Mouse (Mus musculus) brain, adult 2 months (tissue): ENCODE measurements around the gene Zfp865.
"Not testable (repeated sequence)": the region's sequence is repeated elsewhere in the genome, so short reads cannot be mapped to it uniquely, and the experiment has no call there.

ENCODE experiments used
- DNase-seq: peaks from one replicate; pipeline ENCODE4 v3.0.0; 2011; ENCODE audit warnings: low read depth, low spot score

The Zfp865 gene

DNA sequence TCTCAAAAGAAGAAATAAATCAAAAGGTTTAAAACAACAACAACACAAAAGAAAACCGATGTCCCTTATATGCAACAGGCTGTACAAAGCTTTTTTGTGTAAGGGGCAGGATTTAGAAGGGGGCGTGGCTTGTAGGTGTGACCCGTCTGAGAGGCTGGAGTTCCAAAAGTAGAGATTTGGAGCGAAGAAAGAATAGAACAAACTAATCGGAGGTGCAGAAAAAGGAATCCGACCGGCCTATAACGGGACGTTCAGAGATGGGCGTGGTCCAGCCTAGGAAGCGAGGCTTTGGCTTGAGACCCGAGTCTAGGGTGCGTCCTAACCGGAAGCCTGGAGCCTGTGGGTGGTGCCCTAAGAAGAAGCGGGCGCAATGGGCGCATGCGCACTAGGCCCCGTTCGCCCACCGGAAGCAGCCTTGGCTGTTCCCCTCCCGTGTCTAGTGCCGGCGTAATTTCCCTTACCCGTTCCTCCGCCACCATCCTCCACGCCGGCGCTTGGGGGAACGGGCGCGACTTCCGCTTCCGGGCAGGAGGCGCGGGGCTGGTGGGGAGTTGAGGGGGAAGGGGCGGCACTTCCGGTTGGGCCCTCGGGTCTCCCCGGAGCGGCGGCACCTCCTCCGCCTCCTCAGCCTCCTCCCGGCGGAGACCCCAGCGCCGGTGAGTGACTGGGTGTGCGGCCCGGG is at the start of gene Zfp865, which contains the start of gene Ccdc106:
Gene Zfp865, plus strand, starts transcription at position 377 of the 682 bp plus-strand sequence.
Gene Ccdc106, plus strand, starts transcription at position 554 of the 682 bp plus-strand sequence.
- DNase-seq = peak; percentile 100

DNA sequence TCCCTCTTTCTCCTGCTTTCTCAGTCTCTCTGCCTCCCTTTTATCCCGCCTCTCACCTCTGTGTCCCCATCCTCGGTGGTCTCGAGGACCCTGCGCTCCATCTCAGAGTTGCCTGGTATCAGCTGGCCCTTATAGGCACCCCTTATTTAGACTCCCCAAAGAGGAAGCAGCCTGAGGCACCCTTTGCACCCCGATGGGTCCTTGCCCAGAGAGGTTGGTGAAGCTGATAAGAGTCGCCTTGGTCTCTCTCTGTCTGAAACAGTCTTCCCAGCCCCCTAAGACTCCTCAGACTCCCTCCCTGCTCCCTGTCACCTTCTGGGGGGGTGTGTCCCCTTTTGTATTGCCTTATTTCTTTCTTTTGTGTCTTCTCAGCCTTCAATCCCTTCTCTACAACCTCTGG is 49.1 kb upstream of the Zfp865 start, which contains the start of gene Sbk3:
Gene Sbk3, minus strand, starts transcription at position 101 of the 400 bp plus-strand sequence.
- DNase-seq = no peak

GRCm38 (mm10) chr7:4971710-4972109 is 48.5 kb upstream of the Zfp865 start:
- no peak for DNase-seq

DNA sequence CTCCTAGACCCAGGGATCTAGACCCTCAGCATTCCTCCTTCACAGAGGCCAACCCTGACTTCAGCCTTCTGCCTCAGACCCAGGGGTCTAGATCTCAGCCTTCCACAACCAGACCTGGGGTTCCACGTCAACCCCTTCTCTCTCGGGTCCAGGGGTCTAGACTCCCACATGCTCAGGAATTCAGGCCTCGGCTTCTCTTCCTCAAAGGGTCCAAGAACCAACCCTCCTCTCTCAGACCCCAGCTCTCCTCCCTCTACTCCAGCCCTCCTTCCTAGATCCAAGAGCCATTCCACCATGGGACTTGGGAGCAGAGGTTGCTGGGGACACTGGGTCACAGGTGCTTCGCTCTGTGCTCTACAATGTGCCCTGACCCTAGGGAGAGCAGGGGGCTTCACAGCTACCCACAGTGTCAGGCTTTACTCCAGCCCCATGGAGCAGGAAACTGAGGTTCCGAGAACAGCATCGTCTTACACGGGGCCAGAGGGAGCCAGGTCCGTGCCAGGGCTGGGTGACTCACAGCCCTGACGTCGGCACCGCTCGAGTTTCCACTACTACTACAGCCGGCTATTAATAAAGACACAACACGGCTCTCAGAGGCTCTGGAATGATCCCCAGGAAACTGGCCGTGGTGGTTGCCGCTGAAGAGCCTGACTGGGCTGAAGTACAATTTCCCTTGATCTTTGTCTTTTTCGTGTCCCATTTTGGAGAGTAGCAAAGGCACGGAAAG is 47.7 kb upstream of the Zfp865 start:
- DNase-seq = peak; percentile 37

- DNase-seq = no peak
These were observed 44.7 kb upstream of the Zfp865 start for GRCm38 (mm10) chr7:4975455-4975854.

DNA sequence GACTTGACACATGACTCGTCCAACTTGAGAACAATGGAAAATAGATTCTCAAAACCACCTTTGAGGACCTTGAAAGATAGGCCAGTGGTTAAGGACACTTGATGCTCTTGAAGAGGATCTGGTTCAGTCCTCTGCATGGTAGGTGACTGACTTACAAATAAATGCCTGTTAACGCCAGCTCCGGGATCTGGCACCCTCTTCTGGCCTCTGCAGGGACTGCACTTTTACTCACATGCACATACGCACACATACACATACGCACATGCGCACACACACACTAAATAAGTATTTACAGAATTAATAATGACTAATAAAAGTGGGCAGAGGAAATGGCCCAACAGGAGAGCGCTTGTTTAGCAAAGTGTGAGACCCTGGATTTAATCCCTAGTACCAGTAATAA is 43.3 kb upstream of the Zfp865 start:
- no peak for DNase-seq

- no peak for DNase-seq
These were observed 31.9 kb upstream of the Zfp865 start for GRCm38 (mm10) chr7:4988250-4988649.

DNA sequence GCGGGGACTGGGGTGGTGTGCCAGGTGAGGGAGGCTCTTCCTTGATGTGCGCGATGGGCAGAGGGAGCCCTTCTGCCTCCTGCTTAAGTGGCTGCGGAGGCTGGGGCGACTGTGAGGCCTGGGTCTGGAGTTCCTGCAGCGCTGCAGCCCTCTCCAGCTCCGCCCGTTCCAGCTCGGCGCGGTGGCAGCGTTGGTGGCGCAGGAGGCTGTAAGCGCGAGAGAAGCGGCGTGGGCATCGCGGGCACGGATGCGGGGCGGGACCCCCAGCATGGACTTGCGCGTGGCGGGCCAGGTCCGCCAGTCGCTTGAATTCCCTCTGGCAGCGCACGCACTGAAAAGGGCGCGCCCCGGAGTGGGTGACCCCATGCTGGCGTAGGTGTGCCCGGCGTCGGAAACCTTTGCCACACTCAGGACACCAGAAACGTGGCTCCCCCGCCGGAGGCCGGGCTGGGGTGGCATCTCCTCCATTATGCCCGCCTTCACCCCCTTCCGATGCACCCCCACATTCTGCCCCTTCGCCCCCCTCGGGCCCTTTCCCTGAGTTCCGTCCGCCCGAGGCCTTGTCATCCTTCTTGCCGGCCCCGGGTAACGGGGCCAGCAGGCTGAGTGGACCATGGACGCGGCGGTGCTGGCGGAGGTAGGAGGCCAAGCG is 26.7 kb upstream of the Zfp865 start:
- DNase-seq = peak; percentile 26

GRCm38 (mm10) chr7:4993999-4994788 is 26.0 kb upstream of the Zfp865 start:
- peak; percentile 27 for DNase-seq

DNA sequence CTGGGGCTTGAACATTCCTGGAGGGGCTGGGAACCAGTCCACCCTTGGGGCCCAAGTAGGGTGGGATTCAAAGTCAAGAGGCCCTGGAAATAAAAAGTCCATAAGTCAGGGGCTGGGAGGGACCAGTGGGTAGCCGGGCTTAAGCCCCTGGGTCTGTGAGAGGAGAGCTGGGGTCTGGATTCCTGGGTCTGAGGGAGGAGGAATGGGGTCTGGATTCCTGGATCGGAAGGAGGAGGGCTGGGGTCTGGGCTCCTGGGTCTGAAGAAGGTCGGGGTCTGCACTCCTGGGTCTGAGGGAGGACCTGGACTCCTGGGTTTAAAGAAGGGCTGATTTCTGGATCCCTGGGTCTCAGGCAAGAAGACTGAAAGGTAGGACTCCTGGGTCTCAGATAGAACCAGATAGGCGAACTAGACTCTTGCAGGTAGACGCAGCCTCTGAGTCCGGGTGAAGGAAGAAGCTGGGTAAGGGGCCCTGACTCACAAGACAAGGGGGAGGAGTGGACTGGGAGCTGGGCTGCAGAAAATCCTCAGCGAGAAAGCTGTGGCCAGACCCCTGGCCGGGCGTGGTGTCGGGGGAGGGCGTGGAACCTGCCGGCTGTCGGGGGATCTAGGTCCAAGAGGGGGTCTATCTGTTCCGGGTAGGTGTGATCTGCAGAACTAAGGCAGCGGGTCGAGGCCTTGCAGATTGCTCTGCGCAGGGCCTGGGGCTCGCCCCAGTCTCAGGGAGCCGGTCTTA is 24.7 kb upstream of the Zfp865 start:
- DNase-seq = no peak

GRCm38 (mm10) chr7:4996003-4996895 is 23.9 kb upstream of the Zfp865 start, which contains the start of gene Zfp579:
Gene Zfp579, minus strand, starts transcription at chr7:4996158.
- peak; percentile 98 for DNase-seq

- DNase-seq = no peak
These were observed 23.2 kb upstream of the Zfp865 start for GRCm38 (mm10) chr7:4996934-4997333.

DNA sequence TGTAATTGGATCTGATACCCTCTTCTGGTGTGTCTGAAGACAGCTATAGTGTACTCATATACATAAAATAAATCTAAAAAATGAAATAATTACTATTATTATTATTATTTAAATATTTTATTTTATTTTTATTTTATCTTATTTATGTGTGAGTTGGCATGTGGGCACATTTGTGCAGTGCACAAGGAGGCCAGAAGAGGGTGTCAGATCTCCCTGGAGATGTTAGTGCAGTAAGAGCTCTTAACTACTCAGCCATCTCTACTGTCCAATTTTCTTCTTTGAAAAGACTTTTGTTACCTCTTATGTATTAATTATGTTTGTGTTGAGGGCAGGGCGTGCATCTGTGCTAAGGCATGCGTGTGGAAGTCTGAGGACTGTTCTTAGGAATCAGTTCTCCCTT is 20.3 kb upstream of the Zfp865 start:
- DNase-seq = peak; percentile 48

DNA sequence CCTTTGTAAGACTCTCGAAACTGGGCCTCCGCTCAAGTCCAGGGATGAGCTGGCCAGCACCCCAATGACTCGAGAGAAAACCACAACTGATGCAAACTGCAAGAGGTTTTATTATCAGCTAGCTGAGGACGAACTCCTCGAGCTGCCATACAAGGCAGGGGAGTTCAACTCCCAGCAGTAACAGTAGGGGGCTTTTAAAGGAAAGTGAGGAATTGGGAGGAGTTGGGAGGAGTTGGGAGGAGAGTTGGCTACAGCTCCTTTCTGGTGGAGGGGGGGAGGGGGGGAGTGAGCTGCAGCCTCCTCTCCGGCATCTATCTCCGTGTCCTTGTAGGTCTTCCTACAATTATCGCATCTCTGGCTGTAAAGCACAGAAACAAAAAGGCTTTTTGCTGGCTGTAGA is 17.3 kb upstream of the Zfp865 start:
- not testable (repeated sequence) for DNase-seq

- no peak for DNase-seq
These were observed 11.9 kb upstream of the Zfp865 start for GRCm38 (mm10) chr7:5008229-5008628.

DNA sequence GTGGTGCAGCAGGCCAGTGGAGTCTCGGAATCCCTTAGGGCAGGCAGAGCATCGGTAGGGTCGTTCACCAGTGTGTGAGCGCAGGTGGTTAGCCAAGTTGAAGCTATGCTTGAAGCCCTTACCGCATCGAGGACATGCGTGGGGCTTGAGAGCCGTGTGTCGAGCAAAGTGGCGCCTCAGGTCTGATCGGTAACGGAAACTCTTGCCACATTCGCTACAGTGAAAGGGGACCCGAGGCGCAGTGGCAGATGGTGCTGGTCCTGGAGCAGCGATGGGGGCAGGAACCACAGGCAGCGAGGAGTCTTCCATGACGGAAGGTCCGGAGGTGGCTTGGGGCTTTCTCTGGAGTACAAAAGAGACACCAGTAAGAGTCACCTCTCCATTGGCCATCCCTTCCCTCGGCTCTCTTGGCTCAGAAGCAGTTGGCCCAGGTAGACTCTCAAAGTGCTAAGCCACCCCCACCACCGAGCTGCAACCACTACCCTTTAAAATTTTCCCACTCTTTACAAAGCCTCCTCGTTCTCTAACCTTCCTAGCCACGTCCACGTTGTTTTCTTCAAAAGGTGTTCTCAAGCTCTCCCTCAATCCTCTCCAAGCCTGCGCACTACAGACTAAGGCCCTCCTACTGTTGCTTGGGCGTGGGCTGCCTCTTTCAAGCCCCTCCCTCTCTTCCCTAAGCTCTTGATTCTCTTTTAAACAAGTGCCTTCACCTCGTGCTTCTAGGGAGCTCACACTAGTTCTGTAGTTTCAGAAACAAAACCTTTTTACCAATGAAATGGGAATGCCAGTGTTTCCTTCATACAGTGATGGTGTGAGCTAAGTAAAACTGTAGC is 7.3 kb upstream of the Zfp865 start:
- DNase-seq = no peak

DNA sequence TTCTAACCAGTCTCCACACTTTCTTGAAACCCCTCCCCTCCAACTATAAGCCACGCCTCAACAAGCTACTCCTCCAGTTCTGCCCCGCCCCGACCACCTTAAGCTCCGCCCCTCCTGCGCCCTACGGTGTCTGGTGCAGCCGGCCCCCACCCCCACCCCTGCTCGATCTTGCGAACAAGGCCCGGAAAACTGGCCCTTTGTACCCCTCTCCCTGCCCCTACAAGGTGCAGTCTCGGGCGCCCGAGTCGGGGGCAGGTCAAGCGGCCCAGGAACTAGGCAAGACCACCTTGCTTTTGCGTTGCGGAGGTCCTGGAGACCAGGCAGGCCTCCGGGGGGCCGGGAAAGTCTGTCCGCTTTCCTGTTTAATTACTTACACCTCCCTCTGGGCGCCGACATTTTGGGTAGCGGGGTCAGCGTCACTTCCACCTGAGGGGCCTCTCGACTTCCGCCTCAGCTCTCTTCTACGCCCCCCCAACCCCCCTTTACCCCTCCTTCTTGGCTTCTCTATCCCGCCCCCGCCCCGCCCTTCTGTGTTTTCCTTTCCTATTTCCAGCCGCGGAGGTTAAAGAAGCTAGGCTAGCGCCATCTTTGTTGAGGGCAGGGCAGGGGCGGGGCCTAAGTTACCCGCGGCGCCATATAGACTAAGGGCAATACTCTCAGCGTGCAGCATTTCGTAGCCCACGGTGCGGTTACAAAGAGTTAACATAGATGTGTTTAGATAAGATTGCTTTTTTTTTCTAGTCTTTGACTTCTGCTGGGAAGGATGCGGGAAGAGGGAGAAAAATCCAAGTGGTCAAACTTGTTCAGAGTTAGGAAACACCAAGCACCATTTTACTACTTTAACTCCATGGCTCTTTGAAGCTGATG is 5.7 kb upstream of the Zfp865 start, which contains the start of the genes Zfp524 and Fiz1:
Gene Zfp524, plus strand, starts transcription at position 165 of the 867 bp plus-strand sequence.
Gene Fiz1, minus strand, starts transcription at position 447 of the 867 bp plus-strand sequence.
- peak; percentile 99 for DNase-seq
